In the genomic region with DNA sequence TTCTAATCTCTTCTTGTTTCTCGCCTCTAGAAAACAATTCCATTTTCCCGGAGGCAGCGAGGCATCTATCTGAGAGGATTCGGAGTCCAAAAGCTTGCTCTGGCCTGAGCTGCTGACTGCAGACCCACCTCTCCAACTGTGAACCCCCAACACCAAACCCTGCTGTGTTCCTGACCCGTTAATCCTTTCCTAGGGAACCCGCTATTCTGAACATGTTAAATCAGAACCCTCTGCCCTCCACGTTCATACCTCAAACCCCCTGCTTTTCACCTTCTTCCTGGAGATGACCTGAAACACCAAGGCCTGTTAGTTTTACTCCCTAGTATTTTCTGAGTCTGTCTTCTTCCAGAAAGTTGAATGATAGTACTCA, we compare ENCODE assay signal across 22 mouse cellular contexts. TPM values are rescaled to one million over a fixed set of nuclear protein-coding genes. Genes with fewer than 3 reads are reported as not detected.
"Had no signal": no experiment of that assay in that cellular context is flagged by ENCODE, and none has a peak within 500 bp of the region (broad histone marks: within the 10 kb centered on the region; RNA-seq: fewer than 3 reads in every experiment).

No protein-coding gene starts in this region.

- H3K27ac ChIP-seq: gastrocnemius, adult 2 months; heart, adult 2 months; hindbrain, embryonic 10.5 days; hindbrain, embryonic 12.5 days; hindbrain, embryonic 14.5 days; layer of hippocampus, adult 2 months; left cerebral cortex, adult 2 months; limb, embryonic 12.5 days; liver, embryonic 13.5 days; liver, embryonic 15.5 days had no signal

- H3K27me3 ChIP-seq: heart, embryonic 12.5 days; hindbrain, embryonic 12.5 days; liver, embryonic 13.5 days; liver, embryonic 15.5 days had no signal

- DNase-seq: gastrocnemius, adult 2 months; gastrocnemius, postnatal 10 days; gastrocnemius, postnatal 25 days; heart, adult 2 months; kidney, postnatal 4 days; liver; liver, embryonic 13.5 days had no signal

- H3K4me1 ChIP-seq: heart, embryonic 12.5 days; hindbrain, embryonic 10.5 days; hindbrain, embryonic 12.5 days; limb, embryonic 12.5 days; liver, embryonic 13.5 days; liver, embryonic 15.5 days had no signal

- ATAC-seq: intestine, postnatal 0 days had no signal

- H3K36me3 ChIP-seq: heart, embryonic 12.5 days; hindbrain, embryonic 10.5 days; hindbrain, embryonic 12.5 days; limb, embryonic 12.5 days; liver, embryonic 13.5 days; liver, embryonic 15.5 days had no signal

- H3K9me3 ChIP-seq: heart, embryonic 12.5 days; hindbrain, embryonic 10.5 days; hindbrain, embryonic 12.5 days; liver, embryonic 13.5 days; liver, embryonic 15.5 days had no signal

- H3K4me3 ChIP-seq: gastrocnemius, adult 2 months; heart, adult 2 months; heart, embryonic 12.5 days; hindbrain, embryonic 10.5 days; hindbrain, embryonic 12.5 days; layer of hippocampus, adult 2 months; left cerebral cortex, adult 2 months; limb, embryonic 12.5 days; liver, embryonic 13.5 days; liver, embryonic 15.5 days had no signal

- H3K4me2 ChIP-seq: heart, embryonic 12.5 days; hindbrain, embryonic 12.5 days; hindbrain, embryonic 14.5 days; limb, embryonic 12.5 days; liver, embryonic 11.5 days; liver, embryonic 13.5 days; liver, embryonic 15.5 days had no signal

- H3K9ac ChIP-seq: heart, embryonic 12.5 days; hindbrain, embryonic 12.5 days; hindbrain, embryonic 14.5 days; limb, embryonic 12.5 days; liver, embryonic 13.5 days; liver, embryonic 15.5 days had no signal

RNA-seq across cellular contexts. Expression of gene Tigd4, which starts 22.5 kb away (rescaled TPM):
- total RNA-seq: granulocyte monocyte progenitor cell, adult 5-6 weeks; layer of hippocampus, postnatal 25 days; left cerebral cortex, adult 2 months; left cerebral cortex, postnatal 14 days had no signal
- polyA plus RNA-seq: heart, adult 2 months; heart, embryonic 12.5 days; hindbrain, embryonic 10.5 days; hindbrain, embryonic 12.5 days; hindbrain, embryonic 14.5 days; inflammation-experienced regulatory T-cells, adult 6 months; intestine, postnatal 0 days; kidney, embryonic 14.5 days; liver, embryonic 11.5 days had no signal
